Mouse (Mus musculus) thymus, postnatal 36 days (tissue): ENCODE data around the gene Pnma3.
"Not testable (repeated sequence)": the region's sequence is repeated elsewhere in the genome, so short reads cannot be mapped to it uniquely, and the experiment has no call there.

Experiments
- DNase-seq, 2 experiments: peaks; one replicate each; pipeline ENCODE4 v3.0.0; 2022; ENCODE audit warnings: mixed read lengths in 2 of 2

Gene Pnma3

DNA sequence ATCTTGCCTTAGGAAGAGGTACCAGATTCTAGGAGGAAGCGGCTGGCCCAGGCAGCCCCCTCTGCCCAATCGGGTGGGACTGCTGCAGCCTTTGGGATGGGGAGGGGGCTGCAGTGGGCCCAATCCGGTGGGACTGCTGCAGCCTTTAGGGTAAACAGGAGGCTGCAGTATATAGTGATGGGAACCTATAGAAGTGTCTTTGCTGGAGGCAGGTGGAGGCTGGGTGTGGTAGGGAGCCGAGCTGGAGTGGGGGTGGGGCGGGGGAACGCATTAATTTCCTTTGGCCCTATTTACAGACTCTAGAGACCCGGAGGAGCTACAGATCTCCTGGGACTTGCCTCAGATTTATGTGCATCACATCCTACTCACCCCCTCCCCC lies at the start of gene Pnma3:
TSS of gene Pnma3 (plus strand) at position 373 of the 379 bp plus-strand sequence.
- no peak for DNase-seq

GRCm38 (mm10) chrX:73037003-73037402 lies 27.6 kb upstream of the Pnma3 start, which contains the start of gene Pnma5:
Gene Pnma5 (minus strand): TSS chrX:73037103.
- no peak for DNase-seq

GRCm38 (mm10) chrX:73038831-73039230 lies 25.8 kb upstream of the Pnma3 start:
- DNase-seq, result no peak

DNA sequence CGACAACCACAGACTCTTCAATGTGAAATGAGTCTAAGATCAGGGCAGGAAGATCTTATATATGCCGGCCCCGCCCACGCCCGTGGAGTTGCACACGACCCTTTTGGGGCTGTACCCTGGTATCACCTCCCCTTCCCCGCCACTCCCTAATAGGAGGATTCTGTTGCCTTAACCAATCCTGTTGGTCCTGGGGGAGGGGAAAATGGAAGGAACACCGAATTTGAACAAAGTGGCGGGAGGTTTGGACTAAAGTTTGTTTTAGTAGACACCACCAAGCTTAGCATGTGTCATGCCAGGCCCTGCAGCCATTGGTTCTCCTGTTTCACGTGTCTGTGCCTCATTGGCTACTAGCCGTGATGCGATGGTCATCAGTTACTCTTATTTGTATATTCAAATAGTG lies 24.9 kb upstream of the Pnma3 start:
- no peak for DNase-seq

- peak; percentile 84 to 85 for DNase-seq
These were observed 10.6 kb upstream of the Pnma3 start for GRCm38 (mm10) chrX:73053860-73054563.

DNA sequence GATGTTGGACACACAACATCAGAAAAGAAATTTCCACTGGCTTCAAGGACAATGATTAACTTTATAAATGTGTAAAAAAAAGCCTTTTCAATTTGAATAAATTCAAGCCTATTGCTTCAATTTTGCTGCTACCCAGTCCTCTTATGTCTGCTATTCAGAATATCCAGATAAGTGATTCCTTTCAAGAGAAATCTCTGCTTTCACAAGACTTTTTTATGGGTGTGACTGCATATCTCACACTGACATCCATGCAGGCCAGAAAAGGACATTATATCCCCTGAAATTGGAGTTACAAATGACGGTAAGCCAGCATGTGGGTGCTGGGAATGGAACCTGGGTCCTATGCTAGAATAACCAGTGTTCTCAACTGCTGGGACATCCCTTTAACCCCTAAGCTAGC lies 3.1 kb upstream of the Pnma3 start:
- DNase-seq, result no peak

GRCm38 (mm10) chrX:73062323-73062722 lies 2.3 kb upstream of the Pnma3 start:
- no peak for DNase-seq

DNA sequence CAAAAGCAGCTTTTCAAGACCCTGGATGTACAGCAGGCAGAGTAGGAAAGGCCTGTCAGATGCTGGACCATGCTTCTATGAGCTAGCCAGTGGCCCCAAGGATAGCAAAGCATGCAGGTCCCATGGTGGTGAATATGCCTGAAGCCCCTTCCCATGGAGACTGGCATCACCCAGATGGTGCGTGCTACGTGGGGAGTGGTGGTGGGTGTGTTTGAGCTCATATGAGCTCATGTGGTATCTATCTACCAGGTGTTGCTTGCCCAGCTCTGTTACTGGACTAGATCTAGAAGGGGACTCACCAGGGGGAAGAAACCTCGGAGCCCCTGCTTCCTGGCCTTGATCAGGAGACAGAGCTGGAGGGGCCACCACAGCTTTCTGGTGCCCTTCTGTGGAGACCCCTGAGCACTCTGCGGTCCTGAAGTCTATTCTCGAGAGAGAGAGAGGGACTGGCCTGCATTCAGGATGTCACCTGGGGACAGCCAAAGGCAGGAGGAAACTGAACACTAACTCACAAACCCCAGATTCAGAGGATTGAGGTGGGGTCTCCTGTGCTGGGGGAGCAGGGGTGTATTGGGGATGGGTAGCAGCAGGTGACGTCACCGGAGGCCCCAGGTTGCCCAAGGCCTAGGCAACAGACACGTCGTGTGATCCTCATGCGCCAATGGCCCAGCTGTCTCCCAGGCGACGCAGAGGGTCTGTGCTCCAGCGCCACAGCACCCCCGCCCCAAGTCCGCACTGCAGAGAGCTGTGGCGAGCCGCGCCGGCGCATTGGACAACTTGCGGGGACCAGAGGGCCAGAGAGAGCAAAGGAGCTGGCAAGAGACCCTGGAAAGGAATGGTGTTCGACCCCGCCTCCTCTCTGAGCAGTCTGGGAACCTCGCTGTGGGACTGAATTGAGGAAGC lies 824 bp upstream of the Pnma3 start:
- no peak for DNase-seq

- not testable (repeated sequence) for DNase-seq
These were observed 2.3 kb downstream of the Pnma3 start for GRCm38 (mm10) chrX:73066765-73067312.

DNA sequence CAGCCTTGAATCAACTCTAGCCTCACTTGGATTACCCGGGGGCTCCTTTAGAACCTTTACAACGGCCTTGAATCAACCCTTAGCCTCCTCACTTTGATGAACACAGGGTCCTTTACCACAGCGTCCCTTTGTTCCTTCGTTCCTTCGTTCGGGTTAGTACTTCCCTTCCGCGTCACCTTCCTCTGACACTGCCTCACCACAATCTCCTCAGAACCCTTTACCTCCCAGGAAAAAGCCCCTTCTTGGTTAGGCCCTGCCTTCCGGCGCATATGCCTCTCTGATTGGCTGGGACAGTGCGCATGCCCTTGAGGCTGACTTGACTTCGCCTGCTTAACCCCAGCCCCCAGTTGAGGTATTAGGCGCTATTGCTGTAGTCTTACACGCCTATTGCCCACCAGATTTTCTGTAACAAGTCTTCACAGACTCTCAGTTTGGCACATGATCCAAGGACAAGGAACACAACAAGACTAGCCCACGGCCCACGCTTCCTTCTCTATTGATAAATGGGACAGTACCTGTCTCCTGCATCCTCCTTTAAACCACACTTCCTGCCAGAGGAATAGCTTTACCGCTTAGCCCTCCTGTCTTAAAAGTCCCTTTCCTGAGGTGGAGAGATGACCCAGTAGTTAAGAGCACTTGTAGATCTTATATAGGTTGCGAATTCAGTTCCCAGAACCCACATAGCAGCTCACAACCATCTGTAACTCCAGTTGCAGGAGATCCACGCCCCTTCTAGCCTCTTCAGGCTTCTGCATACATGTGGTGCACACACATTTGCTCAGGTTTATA lies 17.9 kb downstream of the Pnma3 start, which contains the start of gene Xlr4a:
TSS of gene Xlr4a (minus strand) at position 212 of the 789 bp plus-strand sequence.
- peak; percentile 46 to 47 for DNase-seq

DNA sequence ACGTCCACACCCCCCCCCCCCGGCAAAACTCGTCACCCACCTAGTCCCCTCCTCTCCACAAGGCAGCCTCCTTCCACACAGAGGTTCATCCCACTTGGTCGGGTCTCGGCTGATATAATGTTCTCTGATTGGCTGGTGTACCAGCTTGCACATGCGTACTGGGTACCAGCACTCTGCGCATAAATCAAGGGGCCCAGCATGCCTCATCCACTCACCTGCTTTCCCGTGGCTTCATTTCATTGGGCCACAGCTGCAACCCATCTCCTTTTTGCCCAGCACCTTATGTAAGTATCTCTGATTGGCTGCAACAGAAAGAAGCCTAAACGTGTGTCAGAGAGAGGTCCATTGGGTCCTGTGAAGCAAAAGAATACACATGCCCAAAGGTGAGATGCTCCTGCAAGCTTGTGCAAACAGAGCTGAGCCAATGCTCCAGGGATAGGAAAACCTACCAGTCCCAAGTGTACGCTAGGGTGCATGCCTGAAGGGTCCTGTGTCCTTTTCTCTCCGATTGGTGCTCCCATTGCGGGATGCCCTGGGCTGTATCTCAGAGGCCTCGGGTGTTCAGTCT lies 32.4 kb downstream of the Pnma3 start, which contains the start of gene Xlr3a:
TSS of gene Xlr3a (minus strand) at position 155 of the 568 bp plus-strand sequence.
- DNase-seq, result not testable (repeated sequence)

GRCm38 (mm10) chrX:73116747-73117146 lies 52.2 kb downstream of the Pnma3 start, which contains the start of gene Gm14685:
Gene Gm14685 (plus strand): TSS chrX:73117047.
- not testable (repeated sequence) for DNase-seq
